Comparison of ENCODE assay signal across 10 mouse cellular contexts in the genomic region with DNA sequence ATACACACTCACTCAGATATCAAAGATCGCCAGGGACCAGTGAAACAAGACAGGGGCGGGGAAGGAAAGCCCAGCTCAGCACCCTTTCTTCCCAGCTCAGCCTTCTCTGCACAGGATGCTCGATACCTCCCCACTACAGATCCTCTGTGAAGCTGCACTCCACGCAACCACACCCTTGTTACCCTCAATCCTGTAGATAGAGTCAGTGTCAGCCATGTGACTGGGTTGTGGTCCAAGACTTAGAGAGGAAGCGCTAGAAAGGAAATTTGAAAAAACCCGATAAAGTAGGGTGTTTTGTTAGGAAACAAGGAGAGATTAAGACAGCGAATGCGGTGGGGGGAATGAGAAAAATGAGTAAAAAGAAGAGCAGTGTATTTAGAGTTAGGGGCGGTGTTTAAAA. TPM values are rescaled to one million over a fixed set of nuclear protein-coding genes. Genes with fewer than 3 reads are reported as not detected.
DNase-seq lines count a peak whose midpoint lies in the region; ATAC-seq lines count a peak whose summit lies in the region.
"Had no signal": no experiment of that assay in that cellular context is flagged by ENCODE, and none has a peak within 500 bp of the region (broad histone marks: within the 10 kb centered on the region; RNA-seq: fewer than 3 reads in every experiment).

No protein-coding gene starts in this region.

- H3K27ac ChIP-seq in heart, embryonic 14.5 days (replicated peaks in 1 of 2; ENCODE audit: control insufficient read depth in 1 of 2, insufficient read depth in 1 of 2, low read depth in 2 of 2, low read length in 2 of 2) = no peak overlapping the region
- H3K27ac ChIP-seq in embryonic facial prominence, embryonic 15.5 days (replicated peaks) = no peak overlapping the region
- no peak overlapping the region for H3K27ac ChIP-seq in liver, embryonic 16.5 days (ENCODE audit: low read length)
- H3K27ac ChIP-seq: neural tube, embryonic 12.5 days had no signal

- peaks cover 33% of the 10 kb centered on the region for H3K27me3 ChIP-seq in heart, embryonic 14.5 days (ENCODE audit: control insufficient read depth, insufficient read depth, low read length)
- peaks cover 16% of the 10 kb centered on the region for H3K27me3 ChIP-seq in embryonic facial prominence, embryonic 15.5 days
- no peaks in the 10 kb centered on the region for H3K27me3 ChIP-seq in liver, embryonic 16.5 days (ENCODE audit: control insufficient read depth, insufficient read depth, low read depth, low read length)

- H3K4me3 ChIP-seq in heart, embryonic 14.5 days (ENCODE audit: control insufficient read depth in 1 of 2, insufficient read depth in 1 of 2, low read depth in 1 of 2, low read length in 2 of 2) = no peak overlapping the region
- H3K4me3 ChIP-seq in embryonic facial prominence, embryonic 15.5 days (replicated peaks) = peak overlapping the region; percentile 89; the same call in 1 of the 2 replicates
- peak overlapping the region; percentile 88 for H3K4me3 ChIP-seq in liver, embryonic 16.5 days (ENCODE audit: low read depth, low read length)

- peaks cover 26% of the 10 kb centered on the region for H3K36me3 ChIP-seq in heart, embryonic 14.5 days (ENCODE audit: control insufficient read depth, insufficient read depth, low read length)
- peaks cover 28% of the 10 kb centered on the region for H3K36me3 ChIP-seq in embryonic facial prominence, embryonic 15.5 days
- peaks cover 18% of the 10 kb centered on the region for H3K36me3 ChIP-seq in liver, embryonic 16.5 days (ENCODE audit: control insufficient read depth, insufficient read depth)

- peak overlapping the region; percentile 83 for H3K4me2 ChIP-seq in heart, embryonic 14.5 days (ENCODE audit: low read length)
- no peak overlapping the region; the same call in 1 of the 2 replicates for H3K4me2 ChIP-seq in embryonic facial prominence, embryonic 15.5 days (replicated peaks)
- H3K4me2 ChIP-seq in liver, embryonic 16.5 days (ENCODE audit: low read depth, low read length) = peak overlapping the region; percentile 79

- DNase-seq in heart, adult 11 months = no peak
- no peak for DNase-seq in embryo, embryonic 10 days (ENCODE audit: low spot score)
- no peak for DNase-seq in right cerebral cortex, postnatal 4 days
- DNase-seq in right cerebral cortex, postnatal 10 days (ENCODE audit: low spot score in 2 of 2) = no peak
- DNase-seq: kidney, adult 18-20 months had no signal

- ATAC-seq in heart, embryonic 14.5 days (ENCODE audit: insufficient number of reproducible peaks, insufficient read depth, low FRiP score, low read depth) = no peak; the same call in 1 of the 2 replicates
- peak; percentile 44 for ATAC-seq in CD4-positive, CD25-positive, alpha-beta regulatory T cell, adult 4 months
- ATAC-seq in embryonic facial prominence, embryonic 15.5 days (ENCODE audit: insufficient number of reproducible peaks, low FRiP score, low TSS enrichment, low read depth) = no peak
- ATAC-seq in liver, embryonic 16.5 days (ENCODE audit: low read depth) = no peak

- H3K9me3 ChIP-seq in heart, embryonic 14.5 days (ENCODE audit: control insufficient read depth, low read length) = no peaks in the 10 kb centered on the region
- H3K9me3 ChIP-seq in embryonic facial prominence, embryonic 15.5 days (replicated peaks) = no peaks in the 10 kb centered on the region
- no peaks in the 10 kb centered on the region for H3K9me3 ChIP-seq in liver, embryonic 16.5 days (replicated peaks; ENCODE audit: control insufficient read depth, low read length)
- H3K9me3 ChIP-seq: neural tube, embryonic 12.5 days had no signal

- peaks cover 4 to 7% of the 10 kb centered on the region in 2 experiments; a peak in 2 of 4 replicates for H3K4me1 ChIP-seq in heart, embryonic 14.5 days (ENCODE audit: control insufficient read depth in 2 of 2, insufficient read depth in 2 of 2, low read length in 2 of 2)
- peaks cover 14% of the 10 kb centered on the region for H3K4me1 ChIP-seq in embryonic facial prominence, embryonic 15.5 days
- peaks cover 18% of the 10 kb centered on the region for H3K4me1 ChIP-seq in liver, embryonic 16.5 days (ENCODE audit: control insufficient read depth, low read depth, low read length)

- 64% methylated on average over 9 of the region's 9 CpGs for WGBS in heart, embryonic 14.5 days
- WGBS in embryonic facial prominence, embryonic 15.5 days = 84% methylated on average over 9 of the region's 9 CpGs
- 24% methylated on average over 9 of the region's 9 CpGs for WGBS in liver, embryonic 16.5 days (ENCODE audit: insufficient replicate concordance)

- H3K9ac ChIP-seq in heart, embryonic 14.5 days (ENCODE audit: low read length) = no peak overlapping the region
- H3K9ac ChIP-seq in embryonic facial prominence, embryonic 15.5 days = no peak overlapping the region
- peak overlapping the region; percentile 75; the same call in 1 of the 2 replicates for H3K9ac ChIP-seq in liver, embryonic 16.5 days (ENCODE audit: low read depth, low read length)

RNA-seq across cellular contexts. Expression of a gene that starts 0.8 kb away (rescaled TPM):
- polyA plus RNA-seq in heart, embryonic 14.5 days (2014; fragmentation: Nextera tagmentation; extraction: Ambion mirVana) = 31.5 and 33.0 TPM in 2 replicates
- polyA plus RNA-seq in CD4-positive, CD25-positive, alpha-beta regulatory T cell, adult 4 months (2017; shearing (Covaris generic)) = 10 to 100 TPM; 31.1 to 40.8 TPM
- 55.8 and 57.4 TPM in 2 replicates for polyA plus RNA-seq in embryonic facial prominence, embryonic 15.5 days (2015; fragmentation: Nextera tagmentation; extraction: Ambion mirVana)
- polyA plus RNA-seq in liver, embryonic 16.5 days (2015; fragmentation: Nextera tagmentation; extraction: Ambion mirVana) = 20.5 and 23.6 TPM in 2 replicates

RNA-seq across cellular contexts. Expression of a gene that starts 3.6 kb away (rescaled TPM):
- polyA plus RNA-seq in heart, embryonic 14.5 days (2014; fragmentation: Nextera tagmentation; extraction: Ambion mirVana) = not detected in 2 replicates
- not detected for polyA plus RNA-seq in CD4-positive, CD25-positive, alpha-beta regulatory T cell, adult 4 months (2017; shearing (Covaris generic))
- polyA plus RNA-seq in embryonic facial prominence, embryonic 15.5 days (2015; fragmentation: Nextera tagmentation; extraction: Ambion mirVana) = not detected in 2 replicates
- 0.67 and 1.1 TPM in 2 replicates for polyA plus RNA-seq in liver, embryonic 16.5 days (2015; fragmentation: Nextera tagmentation; extraction: Ambion mirVana)
- polyA plus RNA-seq: neural tube, embryonic 12.5 days had no signal

RNA-seq across cellular contexts. Expression of a gene that starts 10.7 kb away (rescaled TPM):
- 11.2 and 13.8 TPM in 2 replicates for polyA plus RNA-seq in heart, embryonic 14.5 days (2014; fragmentation: Nextera tagmentation; extraction: Ambion mirVana)
- polyA plus RNA-seq in CD4-positive, CD25-positive, alpha-beta regulatory T cell, adult 4 months (2017; shearing (Covaris generic)) = 10 to 100 TPM; 19.1 to 24.3 TPM
- polyA plus RNA-seq in embryonic facial prominence, embryonic 15.5 days (2015; fragmentation: Nextera tagmentation; extraction: Ambion mirVana) = 23.0 and 24.6 TPM in 2 replicates
- polyA plus RNA-seq in liver, embryonic 16.5 days (2015; fragmentation: Nextera tagmentation; extraction: Ambion mirVana) = 6.5 and 6.7 TPM in 2 replicates

RNA-seq across cellular contexts. Expression of a gene that starts 31.6 kb away (rescaled TPM):
- not detected in 2 replicates for polyA plus RNA-seq in heart, embryonic 14.5 days (2014; fragmentation: Nextera tagmentation; extraction: Ambion mirVana)
- polyA plus RNA-seq in CD4-positive, CD25-positive, alpha-beta regulatory T cell, adult 4 months (2017; shearing (Covaris generic)) = not detected
- polyA plus RNA-seq in embryonic facial prominence, embryonic 15.5 days (2015; fragmentation: Nextera tagmentation; extraction: Ambion mirVana) = 0.12 and 0.43 TPM in 2 replicates
- 0.07 and 14.5 TPM in 2 replicates for polyA plus RNA-seq in liver, embryonic 16.5 days (2015; fragmentation: Nextera tagmentation; extraction: Ambion mirVana)
- polyA plus RNA-seq: neural tube, embryonic 12.5 days had no signal

RNA-seq across cellular contexts. Expression of a gene that starts 36.6 kb away (rescaled TPM):
- polyA plus RNA-seq in heart, embryonic 14.5 days (2014; fragmentation: Nextera tagmentation; extraction: Ambion mirVana) = not detected in 2 replicates
- not detected for polyA plus RNA-seq in CD4-positive, CD25-positive, alpha-beta regulatory T cell, adult 4 months (2017; shearing (Covaris generic))
- polyA plus RNA-seq in embryonic facial prominence, embryonic 15.5 days (2015; fragmentation: Nextera tagmentation; extraction: Ambion mirVana) = not detected in 2 replicates
- polyA plus RNA-seq in liver, embryonic 16.5 days (2015; fragmentation: Nextera tagmentation; extraction: Ambion mirVana) = 9.3 and 14.0 TPM in 2 replicates
- polyA plus RNA-seq: neural tube, embryonic 12.5 days had no signal

Comparison
In these comparisons a context has a peak if more than half of its experiments do, and no peak if none do; other contexts are left out.
1. H3K4me3 ChIP-seq: peak in embryonic facial prominence, embryonic 15.5 days (single experiment) and liver, embryonic 16.5 days (single experiment); none in heart, embryonic 14.5 days (0 of 2).